Mouse (Mus musculus): Measurements from ENCODE around the gene Zdhhc14. TPM values are rescaled to one million over a fixed set of nuclear protein-coding genes. Genes with fewer than 3 reads are reported as not detected.

Gene Zdhhc14
- polyA plus RNA-seq, 1 experiment from 2014 or later = 1.4 TPM

GRCm38 (mm10) chr17:5800824-5801560 lies 308.6 kb downstream of the Zdhhc14 start:
- 73% methylated on average over 7 of the region's 7 CpGs for WGBS
- no peaks in the 10 kb centered on the region for H3K27me3 ChIP-seq (replicated peaks; ENCODE audit: control insufficient read depth, insufficient read depth, low read length)
- H3K4me2 ChIP-seq (replicated peaks; ENCODE audit: low read depth) = peak overlapping the region; percentile 39
- peak overlapping the region; percentile 60 for H3K27ac ChIP-seq (ENCODE audit: low read depth, low read length)
- no peak for ATAC-seq
- H3K4me1 ChIP-seq (replicated peaks; ENCODE audit: control insufficient read depth, insufficient read depth, low read length) = peaks cover 17% of the 10 kb centered on the region
- H3K36me3 ChIP-seq (ENCODE audit: control insufficient read depth, insufficient read depth) = no peaks in the 10 kb centered on the region
- H3K9me3 ChIP-seq (ENCODE audit: control insufficient read depth) = no peaks in the 10 kb centered on the region
- peak; percentile 51 for TF ChIP-seq CTCF (IDR thresholded peaks at IDR 0.05; ENCODE audit: low read depth)
- H3K9ac ChIP-seq (ENCODE audit: low read depth, low read length) = no peak overlapping the region
- no peak overlapping the region for H3K4me3 ChIP-seq (ENCODE audit: low read depth, low read length)

- Histone ChIP-seq H3K27ac (ENCODE audit: low read depth, low read length) (peak overlapping the region; percentile 60), H3K27me3 (replicated peaks; ENCODE audit: control insufficient read depth, insufficient read depth, low read length) (no peaks in the 10 kb centered on the region), H3K36me3 (ENCODE audit: control insufficient read depth, insufficient read depth) (no peaks in the 10 kb centered on the region), H3K9ac (ENCODE audit: low read depth, low read length) (no peak overlapping the region), H3K4me1 (replicated peaks; ENCODE audit: control insufficient read depth, insufficient read depth, low read length) (peaks cover 17% of the 10 kb centered on the region), H3K4me2 (replicated peaks; ENCODE audit: low read depth) (peak overlapping the region; percentile 39), H3K9me3 (ENCODE audit: control insufficient read depth) (no peaks in the 10 kb centered on the region), H3K4me3 (ENCODE audit: low read depth, low read length) (no peak overlapping the region)
- WGBS = 23% methylated on average over 17 of the region's 17 CpGs
- ATAC-seq = peak; percentile 67
- TF ChIP-seq CTCF (IDR thresholded peaks at IDR 0.05; ENCODE audit: low read depth) = no peak
Measured at GRCm38 (mm10) chr17:5801761-5802655, 309.7 kb downstream of the Zdhhc14 start.

GRCm38 (mm10) chr17:5802656-5802955 lies 310.2 kb downstream of the Zdhhc14 start:
- 61% methylated on average over 5 of the region's 5 CpGs for WGBS
- H3K27me3 ChIP-seq (replicated peaks; ENCODE audit: control insufficient read depth, insufficient read depth, low read length) = no peaks in the 10 kb centered on the region
- H3K4me1 ChIP-seq (replicated peaks; ENCODE audit: control insufficient read depth, insufficient read depth, low read length) = peaks cover 17% of the 10 kb centered on the region
- no peak overlapping the region for H3K4me3 ChIP-seq (ENCODE audit: low read depth, low read length)
- no peak for TF ChIP-seq CTCF (IDR thresholded peaks at IDR 0.05; ENCODE audit: low read depth)
- ATAC-seq = no peak
- H3K36me3 ChIP-seq (ENCODE audit: control insufficient read depth, insufficient read depth) = no peaks in the 10 kb centered on the region
- H3K9me3 ChIP-seq (ENCODE audit: control insufficient read depth) = no peaks in the 10 kb centered on the region
- H3K4me2 ChIP-seq (replicated peaks; ENCODE audit: low read depth) = no peak overlapping the region
- H3K27ac ChIP-seq (ENCODE audit: low read depth, low read length) = 0 out of 2 replicates have a peak overlapping the region, but pooled peaks have one; percentile 1
- H3K9ac ChIP-seq (ENCODE audit: low read depth, low read length) = no peak overlapping the region

Other genes with a start within 250 kb of the Zdhhc14 start
- gene Ldhal6b, start 73.8 kb upstream of the Zdhhc14 start, polyA plus RNA-seq (2015; fragmentation: Nextera tagmentation; extraction: Ambion mirVana) = not detected in 2 replicates
- 90.3 and 90.7 TPM in 2 replicates for gene Tmem242, start 52.3 kb upstream of the Zdhhc14 start, polyA plus RNA-seq (2015; fragmentation: Nextera tagmentation; extraction: Ambion mirVana)